Mouse (Mus musculus) layer of hippocampus, adult 9-10 months (tissue): ENCODE measurements around the gene Cited1.
"Not testable (repeated sequence)": the region's sequence is repeated elsewhere in the genome, so short reads cannot be mapped to it uniquely, and the experiment has no call there.

Source experiments
- DNase-seq: peaks from one replicate; pipeline ENCODE4 v3.0.0; 2022; ENCODE audit warnings: low spot score

Gene Cited1

GRCm38 (mm10) chrX:102251937-102252860 lies at the start of gene Cited1:
TSS of gene Cited1 (minus strand) at chrX:102252181.
- no peak for DNase-seq

- DNase-seq = no peak
Measured at GRCm38 (mm10) chrX:102284889-102285288, 32.9 kb upstream of the Cited1 start.

DNA sequence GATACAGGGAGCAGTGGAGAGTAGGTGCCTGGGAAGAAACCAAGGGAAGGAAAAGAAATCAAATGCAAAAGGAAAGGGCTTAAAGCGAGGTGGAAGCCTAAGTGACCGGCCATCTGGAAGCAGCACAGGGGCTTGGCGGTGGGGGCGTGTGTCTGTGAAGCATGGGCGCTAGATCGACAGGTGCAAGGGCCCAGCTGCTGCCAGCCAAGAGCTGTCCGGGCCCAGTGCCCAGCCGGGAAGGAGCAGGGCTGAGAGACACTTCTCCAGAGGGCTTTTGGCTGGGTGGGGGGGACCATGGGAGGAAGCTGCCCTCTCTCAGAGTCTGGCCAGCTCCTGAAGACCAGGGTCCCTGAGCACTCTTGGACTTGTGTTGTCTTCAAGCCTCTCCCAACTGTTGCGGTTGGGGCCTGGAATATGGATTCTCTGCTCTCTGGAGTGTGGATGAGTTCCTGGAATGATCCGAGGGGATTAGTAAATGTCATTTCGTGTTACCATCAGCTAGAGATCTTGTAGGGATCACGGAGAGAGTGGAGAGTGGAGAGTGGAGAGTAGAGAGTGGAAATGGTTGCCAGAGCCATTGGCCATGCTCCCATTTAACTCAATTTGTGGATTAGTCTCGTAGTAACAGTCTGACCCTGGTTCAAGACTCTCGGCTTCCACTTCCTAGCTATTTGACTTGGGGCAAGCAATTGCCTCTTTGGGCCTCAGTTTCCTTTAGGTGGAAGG lies 10.8 kb upstream of the Cited1 start:
- no peak for DNase-seq

DNA sequence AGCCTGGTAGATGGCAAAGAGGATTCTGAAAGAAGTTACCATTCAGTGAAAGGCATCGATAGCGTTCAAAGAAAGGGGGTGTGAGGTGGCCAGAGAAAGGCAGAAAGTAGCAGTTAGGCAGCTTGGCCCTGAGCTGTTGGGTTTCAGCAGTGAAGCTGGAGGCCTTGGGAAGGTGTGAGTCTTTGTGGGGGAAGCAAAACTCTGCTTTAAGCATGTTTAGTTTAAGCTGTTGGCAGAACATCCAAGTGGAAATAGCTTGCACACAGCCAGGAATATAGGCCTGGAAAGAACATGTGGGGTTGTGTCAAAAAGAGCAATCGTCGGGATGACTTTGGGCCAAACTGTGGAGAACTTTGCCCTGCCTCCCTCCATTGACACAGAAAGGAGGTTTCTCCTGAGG lies 7.8 kb upstream of the Cited1 start:
- no peak for DNase-seq

DNA sequence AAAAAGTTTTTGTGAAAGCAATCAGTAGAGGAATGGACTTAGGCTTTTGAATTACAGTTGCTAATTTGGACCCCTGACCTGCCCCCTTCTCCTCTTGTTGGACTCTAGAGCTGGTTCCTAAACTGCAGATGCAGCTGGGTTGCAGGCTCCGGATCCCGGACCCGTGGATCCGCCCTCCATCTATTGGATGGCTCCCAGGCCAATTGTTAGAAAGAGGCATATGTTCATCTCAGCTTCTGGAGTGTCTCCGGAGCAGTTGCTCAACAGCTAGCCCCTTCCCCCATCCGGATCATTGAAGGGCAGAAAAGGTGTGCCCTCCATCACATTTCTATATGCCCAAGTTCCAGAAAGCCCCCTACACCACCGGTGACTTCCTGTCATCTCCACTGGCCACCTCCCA lies 1.9 kb upstream of the Cited1 start:
- peak; percentile 10 for DNase-seq

DNA sequence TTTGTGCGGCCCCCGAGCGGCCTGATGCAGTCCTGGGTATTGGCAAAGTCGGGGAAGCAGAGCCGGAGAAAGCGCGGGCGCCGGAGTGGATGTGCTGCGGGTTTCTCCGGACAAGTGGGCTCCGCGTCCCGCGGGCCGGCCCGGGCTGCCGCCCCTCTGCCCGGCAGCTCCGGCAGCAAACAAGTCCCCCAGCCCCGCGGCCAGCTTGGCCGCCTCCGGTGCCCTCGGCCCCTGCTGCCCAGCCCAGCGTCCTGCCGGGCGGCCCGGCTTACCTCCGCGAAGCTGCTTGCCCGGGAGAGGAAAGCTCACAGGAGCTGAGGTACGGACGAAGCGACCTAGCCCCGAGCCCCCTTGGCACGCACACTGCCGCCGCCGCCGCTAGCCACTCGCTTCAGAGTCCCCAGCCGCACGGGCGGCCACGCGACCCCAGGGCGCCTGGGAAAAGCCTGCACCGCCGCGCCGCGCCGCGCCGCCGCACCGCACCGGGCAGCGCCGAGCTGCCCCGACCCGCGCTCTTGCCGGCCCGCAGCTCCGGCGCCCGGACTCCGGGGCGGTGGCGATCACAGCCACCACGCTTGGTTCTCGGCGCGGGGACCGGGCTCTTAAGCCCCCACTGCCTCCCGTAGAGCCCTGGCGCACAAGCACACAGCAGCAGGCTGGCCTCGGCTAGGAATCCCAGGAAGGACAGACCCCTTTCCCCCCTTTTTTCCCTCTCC lies 602 bp downstream of the Cited1 start:
- no peak for DNase-seq

DNA sequence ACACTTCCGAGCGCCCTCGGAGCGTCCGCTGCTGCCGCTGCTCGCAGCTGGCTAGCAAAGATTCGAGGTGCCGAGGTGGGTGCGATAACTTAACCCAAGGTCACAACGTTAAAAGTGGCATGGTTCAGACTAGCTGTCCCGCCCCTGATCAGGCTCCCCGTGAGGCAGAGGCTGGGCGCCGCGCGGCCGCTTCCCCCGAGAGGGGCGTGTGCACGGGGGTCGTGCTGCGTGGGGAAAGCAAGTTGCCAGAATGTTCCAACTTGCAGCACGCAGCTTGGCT lies 1.1 kb downstream of the Cited1 start:
- no peak for DNase-seq

- no peak for DNase-seq
Measured at GRCm38 (mm10) chrX:102250150-102250890, 1.7 kb downstream of the Cited1 start.

DNA sequence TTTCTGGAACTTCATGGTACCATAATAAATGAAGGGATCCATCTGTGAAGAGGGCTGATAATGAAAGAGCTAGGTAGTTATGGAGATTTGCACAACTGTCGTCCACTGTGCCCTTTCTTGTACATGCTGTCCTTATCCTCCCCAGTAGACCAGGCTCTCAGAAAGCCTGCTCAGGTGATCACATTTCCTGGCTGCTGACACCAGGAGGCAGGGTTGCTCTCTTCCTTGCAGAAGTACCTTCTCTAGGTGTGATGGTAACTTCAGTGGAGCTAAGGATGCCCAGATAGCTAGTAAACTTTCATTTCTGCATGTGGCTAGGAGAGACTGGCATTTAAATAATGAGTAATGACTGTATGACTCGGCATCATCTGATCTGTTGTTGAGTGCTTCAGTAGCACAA lies 7.6 kb downstream of the Cited1 start:
- no peak for DNase-seq

DNA sequence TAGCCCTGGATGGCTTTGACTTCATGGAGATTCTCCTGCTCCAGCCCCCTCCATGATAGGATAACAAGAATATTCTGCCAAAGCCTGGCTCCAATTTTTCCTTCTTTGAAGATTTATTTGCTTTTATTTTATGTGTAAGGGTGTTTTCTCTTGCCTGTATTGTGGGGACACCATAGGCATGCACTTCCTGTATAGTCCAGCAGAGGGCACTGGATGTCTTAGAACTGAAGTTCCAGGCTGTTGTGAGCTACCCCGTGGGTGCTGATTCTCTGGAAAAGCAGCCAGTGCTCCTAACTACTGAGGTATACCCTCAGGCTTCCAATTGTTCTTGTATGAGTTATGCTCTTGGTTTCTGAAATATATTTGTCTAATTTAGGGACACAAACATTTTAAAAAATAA lies 32.9 kb downstream of the Cited1 start:
- peak; percentile 4 for DNase-seq

DNA sequence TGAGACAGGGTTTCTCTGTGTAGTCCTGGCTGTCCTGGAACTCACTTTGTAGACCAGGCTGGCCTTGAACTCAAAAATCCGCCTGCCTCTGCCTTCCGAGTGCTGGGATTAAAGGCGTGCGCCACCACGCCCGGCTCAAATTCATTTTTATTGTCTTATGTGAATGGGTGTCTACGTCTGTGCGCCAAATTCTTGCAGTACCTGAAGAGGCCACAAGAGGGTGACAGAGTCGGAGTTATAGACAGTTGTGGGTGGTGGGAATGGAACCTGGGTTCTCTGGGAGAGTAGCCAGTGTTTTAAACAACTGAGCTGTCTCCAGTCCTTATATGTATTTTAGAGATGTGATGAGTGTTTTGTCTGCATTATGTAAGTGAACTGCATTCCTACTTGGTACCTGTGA lies 36.6 kb downstream of the Cited1 start:
- not testable (repeated sequence) for DNase-seq
